Mouse (Mus musculus) neural tube, embryonic 12.5 days (tissue): ENCODE results near the gene Ctf1. TPM values are rescaled to one million over a fixed set of nuclear protein-coding genes. Genes with fewer than 3 reads are reported as not detected.

Source experiments
- ATAC-seq: fragments of 200-750 bp; cut with Nextera tagmentation; 2 replicates; pipeline ENCODE4 v1.8.0; 2017; ENCODE audit warnings: low read depth, mild to moderate bottlenecking, moderate TSS enrichment, moderate library complexity; ENCODE audit not compliant: low FRiP score
- H3K27ac ChIP-seq: fragments of 300-500 bp; sonication (generic); 2 replicates; pipeline ENCODE4 v1.5.1; 2016
- H3K27me3 ChIP-seq: fragments of 300-500 bp; sonication (generic); replicated peaks from 2 replicates; pipeline ENCODE4 v1.6.1; 2016; ENCODE audit warnings: mild to moderate bottlenecking
- H3K36me3 ChIP-seq: fragments of 300-500 bp; sonication (generic); 2 replicates; pipeline ENCODE4 v1.6.1; 2016; ENCODE audit warnings: mild to moderate bottlenecking
- H3K4me1 ChIP-seq: fragments of 300-500 bp; sonication (generic); 2 replicates; pipeline ENCODE4 v1.6.1; 2016
- H3K4me2 ChIP-seq: fragments of 300-500 bp; sonication (generic); replicated peaks from 2 replicates; pipeline ENCODE4 v1.6.1; 2016; ENCODE audit warnings: mild to moderate bottlenecking
- H3K4me3 ChIP-seq: fragments of 300-500 bp; sonication (generic); 2 replicates; pipeline ENCODE4 v1.5.1; 2016
- H3K9ac ChIP-seq: fragments of 300-500 bp; sonication (generic); 2 replicates; pipeline ENCODE4 v1.6.1; 2016; ENCODE audit warnings: mild to moderate bottlenecking
- H3K9me3 ChIP-seq: fragments of 300-500 bp; sonication (generic); 2 replicates; pipeline ENCODE4 v1.6.1; 2016; ENCODE audit warnings: mild to moderate bottlenecking
- WGBS: fragments of 180-500 bp; shearing (Covaris S2); methylation state at CpG from one replicate; pipeline ENCODE4 v1.1.7; 2016; 5-methylcytosine and 5-hydroxymethylcytosine counted together
- polyA plus RNA-seq: library from polyadenylated mRNA; unstranded; fragments of >200 nt; fragmentation: Nextera tagmentation; extraction: Ambion mirVana; gene quantifications from 2 replicates; pipeline ENCODE4 v1.2.1, GENCODE M21; 2016

The Ctf1 gene
- polyA plus RNA-seq, 1 experiment from 2014 or later = 5.8 TPM

GRCm38 (mm10) chr7:127747559-127748234 lies 35.2 kb downstream of the Ctf1 start:
- WGBS = 36% methylated on average over 6 of the region's 6 CpGs
- no peaks in the 10 kb centered on the region for H3K9me3 ChIP-seq
- peak overlapping the region; percentile 94 for H3K4me3 ChIP-seq
- ATAC-seq = no peak
- no peaks in the 10 kb centered on the region for H3K27me3 ChIP-seq
- peak overlapping the region; percentile 93 for H3K9ac ChIP-seq
- no peak overlapping the region for H3K27ac ChIP-seq
- H3K4me1 ChIP-seq = peaks cover 24% of the 10 kb centered on the region
- H3K36me3 ChIP-seq = peaks cover 48% of the 10 kb centered on the region
- H3K4me2 ChIP-seq = peak overlapping the region; percentile 91

- Histone ChIP-seq H3K9me3 (no peaks in the 10 kb centered on the region), H3K4me2 (peak overlapping the region; percentile 91), H3K4me1 (peaks cover 24% of the 10 kb centered on the region), H3K9ac (0 out of 2 replicates have a peak overlapping the region, but pooled peaks have one; percentile 93), H3K27ac (no peak overlapping the region), H3K27me3 (no peaks in the 10 kb centered on the region), H3K4me3 (peak overlapping the region; percentile 94; the same call in 1 of the 2 replicates), H3K36me3 (peaks cover 53% of the 10 kb centered on the region)
- 94% methylated on average over 28 of the region's 28 CpGs for WGBS
- no peak for ATAC-seq
Observed at GRCm38 (mm10) chr7:127748235-127748560, 35.7 kb downstream of the Ctf1 start.

- Histone ChIP-seq H3K27ac (no peak overlapping the region), H3K4me3 (no peak overlapping the region), H3K27me3 (no peaks in the 10 kb centered on the region), H3K9me3 (no peaks in the 10 kb centered on the region), H3K9ac (0 out of 2 replicates have a peak overlapping the region, but pooled peaks have one; percentile 9), H3K36me3 (peaks cover 74% of the 10 kb centered on the region), H3K4me1 (peaks cover 20% of the 10 kb centered on the region), H3K4me2 (no peak overlapping the region)
- ATAC-seq = no peak
- 91% methylated on average over 19 of the region's 19 CpGs for WGBS
Observed at GRCm38 (mm10) chr7:127750131-127751127, 37.9 kb downstream of the Ctf1 start.

GRCm38 (mm10) chr7:127751619-127752018 lies 39.1 kb downstream of the Ctf1 start:
- Histone ChIP-seq H3K9ac (no peak overlapping the region), H3K4me3 (no peak overlapping the region), H3K9me3 (no peaks in the 10 kb centered on the region), H3K4me1 (peaks cover 23% of the 10 kb centered on the region), H3K27me3 (no peaks in the 10 kb centered on the region), H3K27ac (no peak overlapping the region), H3K4me2 (no peak overlapping the region), H3K36me3 (peaks cover 83% of the 10 kb centered on the region)
- WGBS = 95% methylated on average over 5 of the region's 5 CpGs
- no peak for ATAC-seq

GRCm38 (mm10) chr7:127752069-127752468 lies 39.5 kb downstream of the Ctf1 start:
- H3K36me3 ChIP-seq = peaks cover 88% of the 10 kb centered on the region
- H3K27me3 ChIP-seq = no peaks in the 10 kb centered on the region
- no peak overlapping the region for H3K4me3 ChIP-seq
- H3K4me1 ChIP-seq = peaks cover 22% of the 10 kb centered on the region
- no peak for ATAC-seq
- no peak overlapping the region for H3K4me2 ChIP-seq
- H3K9ac ChIP-seq = no peak overlapping the region
- 97% methylated on average over 27 of the region's 27 CpGs for WGBS
- no peak overlapping the region for H3K27ac ChIP-seq
- H3K9me3 ChIP-seq = no peaks in the 10 kb centered on the region

GRCm38 (mm10) chr7:127753158-127753557 lies 40.6 kb downstream of the Ctf1 start:
- Histone ChIP-seq H3K9me3 (no peaks in the 10 kb centered on the region), H3K4me2 (no peak overlapping the region), H3K36me3 (peaks cover 94% of the 10 kb centered on the region), H3K27me3 (no peaks in the 10 kb centered on the region), H3K9ac (no peak overlapping the region), H3K27ac (no peak overlapping the region), H3K4me3 (no peak overlapping the region), H3K4me1 (0 out of 2 replicates have a peak, but pooled peaks cover 11% of the 10 kb centered on the region)
- WGBS = 85% methylated on average over 5 of the region's 5 CpGs
- no peak for ATAC-seq

GRCm38 (mm10) chr7:127753741-127754140 lies 41.2 kb downstream of the Ctf1 start:
- Histone ChIP-seq H3K9me3 (no peaks in the 10 kb centered on the region), H3K27me3 (no peaks in the 10 kb centered on the region), H3K9ac (no peak overlapping the region), H3K4me2 (no peak overlapping the region), H3K4me1 (0 out of 2 replicates have a peak, but pooled peaks cover 6% of the 10 kb centered on the region), H3K36me3 (peaks cover 94% of the 10 kb centered on the region), H3K4me3 (no peak overlapping the region), H3K27ac (no peak overlapping the region)
- no peak for ATAC-seq
- WGBS = 90% methylated on average over 7 of the region's 7 CpGs

GRCm38 (mm10) chr7:127759716-127760115 lies 47.2 kb downstream of the Ctf1 start:
- H3K4me3 ChIP-seq = no peak overlapping the region
- no peak for ATAC-seq
- H3K27ac ChIP-seq = no peak overlapping the region
- 76% methylated on average over 6 of the region's 6 CpGs for WGBS
- peaks cover 80% of the 10 kb centered on the region for H3K36me3 ChIP-seq
- H3K9me3 ChIP-seq = no peaks in the 10 kb centered on the region
- H3K4me2 ChIP-seq = no peak overlapping the region
- H3K9ac ChIP-seq = no peak overlapping the region
- H3K4me1 ChIP-seq = 0 out of 2 replicates have a peak, but pooled peaks cover 3% of the 10 kb centered on the region
- no peaks in the 10 kb centered on the region for H3K27me3 ChIP-seq

GRCm38 (mm10) chr7:127760478-127760877 lies 47.9 kb downstream of the Ctf1 start:
- H3K9ac ChIP-seq = no peak overlapping the region
- H3K27ac ChIP-seq = no peak overlapping the region
- no peaks in the 10 kb centered on the region for H3K27me3 ChIP-seq
- H3K4me3 ChIP-seq = no peak overlapping the region
- 0 out of 2 replicates have a peak, but pooled peaks cover 3% of the 10 kb centered on the region for H3K4me1 ChIP-seq
- ATAC-seq = no peak
- H3K4me2 ChIP-seq = no peak overlapping the region
- WGBS = 89% methylated on average over 3 of the region's 3 CpGs
- peaks cover 79% of the 10 kb centered on the region for H3K36me3 ChIP-seq
- no peaks in the 10 kb centered on the region for H3K9me3 ChIP-seq

GRCm38 (mm10) chr7:127761026-127761425 lies 48.5 kb downstream of the Ctf1 start:
- no peak overlapping the region for H3K4me3 ChIP-seq
- H3K4me2 ChIP-seq = no peak overlapping the region
- no peaks in the 10 kb centered on the region for H3K9me3 ChIP-seq
- no peaks in the 10 kb centered on the region for H3K27me3 ChIP-seq
- 51% methylated on average over 7 of the region's 7 CpGs for WGBS
- no peak overlapping the region for H3K27ac ChIP-seq
- peaks cover 80% of the 10 kb centered on the region for H3K36me3 ChIP-seq
- H3K4me1 ChIP-seq = 0 out of 2 replicates have a peak, but pooled peaks cover under 1% of the 10 kb centered on the region
- H3K9ac ChIP-seq = no peak overlapping the region
- ATAC-seq = no peak

- H3K4me1 ChIP-seq = peaks cover 4% of the 10 kb centered on the region
- H3K9ac ChIP-seq = no peak overlapping the region
- 95% methylated on average over 4 of the region's 4 CpGs for WGBS
- no peak for ATAC-seq
- no peaks in the 10 kb centered on the region for H3K9me3 ChIP-seq
- no peaks in the 10 kb centered on the region for H3K27me3 ChIP-seq
- no peak overlapping the region for H3K4me2 ChIP-seq
- H3K36me3 ChIP-seq = peaks cover 79% of the 10 kb centered on the region
- no peak overlapping the region for H3K27ac ChIP-seq
- H3K4me3 ChIP-seq = no peak overlapping the region
Observed at GRCm38 (mm10) chr7:127763642-127764041, 51.1 kb downstream of the Ctf1 start.

GRCm38 (mm10) chr7:127765756-127766155 lies 53.2 kb downstream of the Ctf1 start:
- H3K27ac ChIP-seq = no peak overlapping the region
- no peak overlapping the region for H3K9ac ChIP-seq
- no peaks in the 10 kb centered on the region for H3K9me3 ChIP-seq
- H3K4me3 ChIP-seq = no peak overlapping the region
- H3K36me3 ChIP-seq = peaks cover 69% of the 10 kb centered on the region
- H3K27me3 ChIP-seq = no peaks in the 10 kb centered on the region
- ATAC-seq = no peak
- WGBS = 91% methylated on average over 2 of the region's 2 CpGs
- no peak overlapping the region for H3K4me2 ChIP-seq
- H3K4me1 ChIP-seq = peaks cover 25% of the 10 kb centered on the region
